Mouse (Mus musculus) myocyte (in vitro differentiated cells): ENCODE results near the gene Elovl6.

ENCODE experiments used
- MAX ChIP-seq: IDR thresholded peaks from one replicate; pipeline ENCODE4 v1.6.1; 2011; ENCODE audit warnings: low read depth, mild to moderate bottlenecking, control low read depth
- MYOG ChIP-seq, 3 experiments: IDR thresholded peaks; one replicate each; pipeline ENCODE4 v1.6.1; 2011; ENCODE audit warnings: control low read depth in 2 of 3, low read depth in 2 of 3, mild to moderate bottlenecking in 2 of 3; ENCODE audit not compliant: insufficient read length in 2 of 3, control insufficient read depth in 1 of 3, insufficient read depth in 1 of 3
- POLR2A ChIP-seq: IDR thresholded peaks from one replicate; pipeline ENCODE4 v1.6.1; 2011; ENCODE audit warnings: low read depth, mild to moderate bottlenecking, control low read depth, moderate library complexity; ENCODE audit not compliant: insufficient read length
- POLR2AphosphoS2 ChIP-seq: IDR thresholded peaks from one replicate; pipeline ENCODE4 v1.6.1; 2011; ENCODE audit warnings: low read depth, control low read depth; ENCODE audit not compliant: insufficient read length
- REST ChIP-seq: IDR thresholded peaks from one replicate; pipeline ENCODE4 v1.6.1; 2011; ENCODE audit warnings: mild to moderate bottlenecking, control low read depth, moderate library complexity; ENCODE audit not compliant: insufficient read depth, insufficient read length
- SRF ChIP-seq: IDR thresholded peaks from one replicate; pipeline ENCODE4 v1.6.1; 2011; ENCODE audit warnings: low read depth; ENCODE audit not compliant: control insufficient read depth, insufficient read length
- TCF12 ChIP-seq: IDR thresholded peaks from one replicate; pipeline ENCODE4 v1.6.1; 2011; ENCODE audit warnings: mild to moderate bottlenecking, control low read depth; ENCODE audit not compliant: poor library complexity, insufficient read depth, severe bottlenecking
- USF1 ChIP-seq: IDR thresholded peaks from one replicate; pipeline ENCODE4 v1.6.1; 2011; ENCODE audit warnings: low read depth, mild to moderate bottlenecking, control low read depth, moderate library complexity

GRCm38 (mm10) chr3:129687429-129687828 lies 155.3 kb downstream of the Elovl6 start:
- no peak for TF ChIP-seq POLR2AphosphoS2
- no peak for TF ChIP-seq TCF12
- no peak for TF ChIP-seq POLR2A
- TF ChIP-seq USF1, result no peak
- TF ChIP-seq SRF, result no peak
- TF ChIP-seq REST, result no peak
- TF ChIP-seq MAX, result no peak
- TF ChIP-seq MYOG (IDR thresholded peaks at IDR 0.05; ENCODE audit: control insufficient read depth in 1 of 3, insufficient read depth in 1 of 3, insufficient read length in 2 of 3, low read depth in 2 of 3), result no peak
